22 mouse cellular contexts compared by ENCODE assay signal in the genomic region with DNA sequence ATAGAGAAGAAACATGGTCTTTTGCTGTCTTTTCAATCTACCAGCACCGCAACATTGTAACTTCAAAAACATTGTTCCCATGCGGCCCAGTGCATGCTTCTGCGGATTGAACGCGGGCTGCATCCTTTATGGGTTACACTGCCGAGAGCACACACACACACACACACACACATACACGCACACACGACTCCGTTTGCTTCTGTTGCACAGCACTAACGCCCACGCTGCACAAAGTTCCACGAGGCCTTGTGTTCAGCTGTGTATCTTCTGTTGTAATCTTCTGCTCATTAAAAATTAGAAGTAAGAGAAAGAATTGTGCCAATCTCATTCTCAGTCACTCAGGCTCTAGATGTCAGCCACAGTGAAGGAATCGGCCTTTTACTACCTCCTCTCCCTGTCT.
"Had no signal": no experiment of that assay in that cellular context is flagged by ENCODE, and none has a peak within 500 bp of the region (broad histone marks: within the 10 kb centered on the region; RNA-seq: fewer than 3 reads in every experiment).

No protein-coding gene starts in this region.

- H3K27ac ChIP-seq: heart, adult 2 months; heart, embryonic 13.5 days; heart, embryonic 15.5 days; hindbrain, embryonic 12.5 days; hindbrain, embryonic 14.5 days; intestine, embryonic 15.5 days; left cerebral cortex, adult 2 months; limb, embryonic 10.5 days; limb, embryonic 12.5 days; liver, embryonic 13.5 days had no signal

- H3K4me3 ChIP-seq: heart, adult 2 months; heart, embryonic 13.5 days; heart, embryonic 15.5 days; hindbrain, embryonic 12.5 days; intestine, embryonic 15.5 days; left cerebral cortex, adult 2 months; limb, embryonic 10.5 days; limb, embryonic 12.5 days; liver, embryonic 13.5 days had no signal

- H3K4me1 ChIP-seq: heart, embryonic 13.5 days; heart, embryonic 15.5 days; hindbrain, embryonic 12.5 days; intestine, embryonic 15.5 days; liver, embryonic 13.5 days had no signal

- DNase-seq: forebrain, postnatal 0 days; gastrocnemius, postnatal 14 days; gastrocnemius, postnatal 36 days; heart, adult 11 months; heart, adult 2 months; heart, postnatal 14 days; heart, postnatal 36 days; kidney, adult 18-20 months; kidney, adult 8-10 months; kidney, postnatal 10 days; kidney, postnatal 25 days; kidney, postnatal 4 days; liver; liver, embryonic 13.5 days had no signal
